Mouse (Mus musculus): ENCODE measurements at regions not wholly inside any gene's neighbourhood (a gene's known extent, or its start where the extent isn't known, plus 50 kb on each side); places are given as distances from the start of the nearest gene placed in this dataset.

DNA sequence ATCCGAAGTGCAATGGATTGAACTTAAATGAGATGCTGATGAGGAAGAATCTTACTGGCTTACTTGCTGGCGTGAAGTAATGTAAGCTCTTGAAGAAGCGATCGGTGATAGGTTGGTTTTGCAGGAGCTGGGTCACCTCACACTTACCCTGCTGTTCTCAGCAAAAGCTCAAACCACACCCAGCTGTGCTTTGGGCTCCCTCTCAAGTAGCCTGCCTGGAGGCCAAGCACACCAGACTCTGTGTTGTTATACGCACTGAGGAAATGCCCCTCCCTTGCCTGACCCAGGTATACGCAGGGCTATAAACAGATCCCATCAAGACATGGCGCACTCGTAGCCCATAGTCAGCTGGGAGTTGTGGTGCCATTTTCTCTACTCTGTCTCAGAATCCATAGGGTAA, 56.5 kb downstream of the Phlda1 start:
- TF ChIP-seq CTCF (IDR thresholded peaks at IDR 0.05) (no peak), EP300 (IDR thresholded peaks at IDR 0.05) (no peak)

Data from lung, postnatal 0 days (tissue).